Mouse (Mus musculus) testis, adult 2 months (tissue): Measurements from ENCODE around the gene Cd69. TPM values are rescaled to one million over a fixed set of nuclear protein-coding genes. Genes with fewer than 3 reads are reported as not detected.

Experiments
- H3K27ac ChIP-seq: fragments of 200-500 bp; 2 replicates; pipeline ENCODE4 v1.5.1; 2012; ENCODE audit warnings: low read depth, low read length; ENCODE audit not compliant: control insufficient read depth, insufficient read depth
- H3K27me3 ChIP-seq: fragments of 200-500 bp; 2 replicates; pipeline ENCODE4 v1.6.1; 2012; ENCODE audit warnings: mild to moderate bottlenecking, low read length, moderate library complexity; ENCODE audit not compliant: control insufficient read depth, insufficient read depth
- H3K36me3 ChIP-seq: fragments of 200-500 bp; 2 replicates; pipeline ENCODE4 v1.6.1; 2012; ENCODE audit warnings: mild to moderate bottlenecking, low read length; ENCODE audit not compliant: control insufficient read depth, insufficient read depth
- H3K4me1 ChIP-seq: fragments of 200-500 bp; 2 replicates; pipeline ENCODE4 v1.6.1; 2012; ENCODE audit warnings: low read length; ENCODE audit not compliant: control insufficient read depth, insufficient read depth
- H3K4me3 ChIP-seq: fragments of 200-500 bp; 2 replicates; pipeline ENCODE4 v1.5.1; 2012; ENCODE audit warnings: low read depth, mild to moderate bottlenecking, low read length, moderate library complexity, mixed read lengths; ENCODE audit not compliant: control insufficient read depth
- CTCF ChIP-seq: fragments of 200-500 bp; IDR thresholded peaks from 2 replicates; pipeline ENCODE4 v1.5.1; 2012; ENCODE audit warnings: low read depth, mild to moderate bottlenecking, inconsistent platforms, low read length, moderate library complexity; ENCODE audit not compliant: control insufficient read depth, insufficient read depth, insufficient replicate concordance
- POLR2A ChIP-seq: fragments of 200-500 bp; IDR thresholded peaks from 2 replicates; pipeline ENCODE4 v1.6.1; 2012; ENCODE audit warnings: low read depth, mild to moderate bottlenecking, inconsistent platforms, low read length, moderate library complexity; ENCODE audit not compliant: control insufficient read depth
- polyA plus RNA-seq: library from polyadenylated mRNA; depleted of rRNA; stranded (reverse); fragments of >200 nt; gene quantifications from 2 replicates; pipeline ENCODE4 v1.2.3, GENCODE M21; 2012

Cd69 gene
- polyA plus RNA-seq, 1 experiment = not detected

DNA sequence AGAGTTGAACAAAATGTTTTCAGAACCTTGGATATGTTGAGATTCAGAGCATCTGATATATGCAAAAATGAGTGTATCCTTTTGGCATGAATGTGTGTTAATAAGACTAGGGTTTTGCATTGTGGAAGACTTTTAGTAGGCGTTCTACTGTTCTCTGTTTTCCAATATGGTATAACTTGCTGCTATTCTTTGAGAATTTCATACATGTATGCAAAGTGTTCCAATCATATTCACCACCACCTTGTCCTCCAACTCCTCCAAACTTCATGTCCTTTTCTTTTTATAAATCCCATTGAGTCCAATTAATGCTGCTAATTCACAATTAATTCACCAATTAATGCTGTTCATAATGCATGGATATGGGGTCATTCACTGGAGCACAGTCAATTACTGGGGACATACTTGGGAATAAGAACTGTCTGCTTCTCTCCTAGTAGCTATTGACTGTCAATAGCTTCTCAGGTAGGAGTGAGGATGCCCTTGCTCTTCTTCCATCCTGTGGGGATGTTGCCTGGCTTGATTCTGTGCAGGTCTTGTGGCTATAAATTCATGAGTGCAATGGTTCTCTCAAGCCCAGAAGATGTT, 8.7 kb downstream of the Cd69 start:
- H3K27me3 ChIP-seq = no peaks in the 10 kb centered on the region
- no peak overlapping the region for H3K27ac ChIP-seq
- TF ChIP-seq CTCF = no peak
- TF ChIP-seq POLR2A = no peak
- H3K4me1 ChIP-seq = no peaks in the 10 kb centered on the region
- H3K4me3 ChIP-seq = no peak overlapping the region
- H3K36me3 ChIP-seq = no peaks in the 10 kb centered on the region

DNA sequence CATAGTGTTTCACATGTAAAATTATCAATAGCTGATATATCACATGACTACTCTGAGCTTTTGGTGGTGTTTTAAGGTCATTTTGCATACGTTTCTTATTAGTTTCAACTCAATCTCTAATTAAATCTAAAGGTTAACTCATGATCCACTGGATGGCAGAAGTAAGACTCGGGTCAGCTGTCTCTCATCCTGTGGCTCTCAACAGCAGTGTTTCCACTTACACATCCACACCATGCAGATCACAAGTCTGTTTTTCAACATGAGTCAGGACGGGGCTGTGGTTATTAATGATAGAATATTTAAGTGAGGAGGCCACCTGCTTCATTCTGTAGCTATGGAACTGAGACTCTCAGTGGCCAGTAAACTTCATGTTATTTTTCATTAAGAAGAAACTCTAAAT, 9.4 kb downstream of the Cd69 start:
- Histone ChIP-seq H3K27me3 (no peaks in the 10 kb centered on the region), H3K27ac (no peak overlapping the region), H3K36me3 (no peaks in the 10 kb centered on the region), H3K4me3 (no peak overlapping the region), H3K4me1 (no peaks in the 10 kb centered on the region)
- TF ChIP-seq POLR2A (no peak), CTCF (no peak)

GRCm38 (mm10) chr6:129260940-129261339, 14.3 kb downstream of the Cd69 start:
- H3K27ac ChIP-seq = no peak overlapping the region
- no peak for TF ChIP-seq POLR2A
- TF ChIP-seq CTCF = no peak
- no peak overlapping the region for H3K4me3 ChIP-seq
- H3K36me3 ChIP-seq = no peaks in the 10 kb centered on the region
- no peaks in the 10 kb centered on the region for H3K27me3 ChIP-seq
- peaks cover 1% of the 10 kb centered on the region; the same call in 1 of the 2 replicates for H3K4me1 ChIP-seq

DNA sequence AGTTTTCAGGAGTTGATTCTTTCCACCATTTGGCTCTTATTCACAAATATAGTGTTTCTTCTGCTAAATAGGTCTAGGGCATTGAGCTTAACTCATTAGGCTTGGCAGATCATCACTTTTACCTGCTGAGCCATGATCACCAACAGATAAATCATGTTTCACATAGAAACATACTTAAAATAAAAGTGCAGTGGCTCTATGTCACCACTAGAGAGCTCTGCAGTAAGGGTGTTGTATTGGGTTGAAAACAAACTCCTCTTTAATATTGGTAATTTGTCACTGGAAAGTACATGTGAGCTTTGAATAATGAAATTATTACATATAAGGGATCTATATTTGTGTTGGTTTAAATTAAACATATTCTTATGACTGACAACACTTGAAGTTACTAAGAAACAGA, 15.2 kb downstream of the Cd69 start:
- H3K4me3 ChIP-seq = no peak overlapping the region
- TF ChIP-seq POLR2A (no peak), CTCF (no peak)
- no peaks in the 10 kb centered on the region for H3K27me3 ChIP-seq
- H3K36me3 ChIP-seq = no peaks in the 10 kb centered on the region
- H3K4me1 ChIP-seq = peaks cover 4% of the 10 kb centered on the region; the same call in 1 of the 2 replicates
- H3K27ac ChIP-seq = no peak overlapping the region

DNA sequence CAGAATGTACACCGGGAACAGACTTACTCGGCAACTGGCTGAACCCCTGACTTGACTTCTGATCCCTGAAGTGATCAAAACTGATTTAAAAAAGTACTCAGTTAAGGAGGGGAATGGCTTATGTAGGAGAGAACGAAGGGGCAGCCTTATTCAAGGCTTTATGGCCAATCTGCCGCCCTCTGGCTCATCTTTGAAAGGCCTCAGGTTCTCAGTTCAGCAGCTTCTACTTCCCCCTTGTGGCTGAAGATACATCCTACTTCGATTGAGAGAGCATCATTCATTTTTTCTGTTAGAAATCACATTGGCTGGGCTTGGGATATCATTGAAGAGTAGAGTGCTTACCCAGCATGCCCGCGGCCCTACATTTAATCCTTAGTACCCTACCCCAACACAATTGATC, 19.2 kb downstream of the Cd69 start:
- Histone ChIP-seq H3K36me3 (no peaks in the 10 kb centered on the region), H3K4me3 (no peak overlapping the region), H3K27me3 (no peaks in the 10 kb centered on the region), H3K4me1 (peaks cover 4% of the 10 kb centered on the region; the same call in 1 of the 2 replicates), H3K27ac (no peak overlapping the region)
- no peak for TF ChIP-seq POLR2A
- no peak for TF ChIP-seq CTCF

- no peaks in the 10 kb centered on the region for H3K27me3 ChIP-seq
- H3K36me3 ChIP-seq = no peaks in the 10 kb centered on the region
- no peak for TF ChIP-seq CTCF
- H3K4me1 ChIP-seq = peaks cover 4% of the 10 kb centered on the region; the same call in 1 of the 2 replicates
- H3K4me3 ChIP-seq = no peak overlapping the region
- H3K27ac ChIP-seq = no peak overlapping the region
Measured at GRCm38 (mm10) chr6:129254949-129255602, 20.2 kb downstream of the Cd69 start.

DNA sequence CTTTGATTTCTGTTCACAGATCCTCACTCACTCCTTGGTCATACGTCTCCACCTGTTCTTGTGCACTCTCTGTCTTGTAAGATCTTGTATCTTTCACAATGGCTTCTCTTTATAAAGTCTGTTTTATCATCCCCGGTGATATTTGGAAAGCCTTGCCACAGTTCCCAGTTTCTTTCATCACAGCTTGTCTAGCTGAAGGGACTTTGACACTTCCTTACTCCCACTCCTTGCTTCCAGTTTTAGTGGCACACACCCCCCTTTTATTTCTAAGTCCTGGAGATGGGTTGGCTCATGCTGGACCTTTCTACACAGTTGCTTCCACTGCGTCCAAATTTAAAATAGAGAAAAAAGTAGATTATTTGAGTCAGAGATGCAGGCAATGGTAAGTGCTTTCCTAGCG, 20.9 kb downstream of the Cd69 start:
- H3K36me3 ChIP-seq = no peaks in the 10 kb centered on the region
- H3K27ac ChIP-seq = no peak overlapping the region
- no peak for TF ChIP-seq POLR2A
- no peak for TF ChIP-seq CTCF

More for the DNA sequence above, 20.9 kb downstream of the Cd69 start:
- Histone ChIP-seq H3K27me3 (no peaks in the 10 kb centered on the region), H3K4me3 (no peak overlapping the region), H3K4me1 (peaks cover 4% of the 10 kb centered on the region; the same call in 1 of the 2 replicates)
